Mouse (Mus musculus): ENCODE measurements around the gene 6030408B16Rik. TPM values are rescaled to one million over a fixed set of nuclear protein-coding genes. Genes with fewer than 3 reads are reported as not detected.

The 6030408B16Rik gene
- polyA plus RNA-seq, 1 experiment from 2014 or later = 2.2 TPM

GRCm38 (mm10) chr15:101300128-101300527 is 7.1 kb downstream of the 6030408B16Rik start:
- H3K4me3 ChIP-seq (ENCODE audit: low read depth, low read length) = no peak overlapping the region
- WGBS (ENCODE audit: insufficient replicate concordance) = 33% methylated on average over 6 of the region's 6 CpGs
- no peak overlapping the region for H3K9ac ChIP-seq (ENCODE audit: low read depth, low read length)
- H3K4me1 ChIP-seq (ENCODE audit: control insufficient read depth, insufficient read depth, low read length) = peaks cover 20% of the 10 kb centered on the region
- ATAC-seq (replicated peaks; ENCODE audit: insufficient number of reproducible peaks, low FRiP score, low TSS enrichment) = no peak
- H3K9me3 ChIP-seq (replicated peaks; ENCODE audit: control insufficient read depth, low read length) = no peaks in the 10 kb centered on the region
- no peaks in the 10 kb centered on the region for H3K27me3 ChIP-seq (ENCODE audit: control insufficient read depth, insufficient read depth, low read length)
- no peak overlapping the region for H3K4me2 ChIP-seq
- H3K36me3 ChIP-seq (ENCODE audit: control insufficient read depth, insufficient read depth, low read length) = no peaks in the 10 kb centered on the region
- H3K27ac ChIP-seq (ENCODE audit: low read depth, low read length) = no peak overlapping the region

GRCm38 (mm10) chr15:101302201-101302600 is 9.2 kb downstream of the 6030408B16Rik start:
- no peak overlapping the region for H3K9ac ChIP-seq (ENCODE audit: low read depth, low read length)
- 64% methylated on average over 3 of the region's 3 CpGs for WGBS (ENCODE audit: insufficient replicate concordance)
- no peak overlapping the region for H3K4me3 ChIP-seq (ENCODE audit: low read depth, low read length)
- H3K9me3 ChIP-seq (replicated peaks; ENCODE audit: control insufficient read depth, low read length) = no peaks in the 10 kb centered on the region
- H3K36me3 ChIP-seq (ENCODE audit: control insufficient read depth, insufficient read depth, low read length) = no peaks in the 10 kb centered on the region
- peaks cover 20% of the 10 kb centered on the region for H3K4me1 ChIP-seq (ENCODE audit: control insufficient read depth, insufficient read depth, low read length)
- H3K4me2 ChIP-seq = no peak overlapping the region
- no peak for ATAC-seq (replicated peaks; ENCODE audit: insufficient number of reproducible peaks, low FRiP score, low TSS enrichment)
- H3K27me3 ChIP-seq (ENCODE audit: control insufficient read depth, insufficient read depth, low read length) = no peaks in the 10 kb centered on the region
- no peak overlapping the region for H3K27ac ChIP-seq (ENCODE audit: low read depth, low read length)

GRCm38 (mm10) chr15:101303830-101304229 is 10.8 kb downstream of the 6030408B16Rik start:
- no peaks in the 10 kb centered on the region for H3K36me3 ChIP-seq (ENCODE audit: control insufficient read depth, insufficient read depth, low read length)
- H3K27ac ChIP-seq (ENCODE audit: low read depth, low read length) = no peak overlapping the region
- no peak for ATAC-seq (replicated peaks; ENCODE audit: insufficient number of reproducible peaks, low FRiP score, low TSS enrichment)
- 71% methylated on average over 4 of the region's 4 CpGs for WGBS (ENCODE audit: insufficient replicate concordance)
- H3K9ac ChIP-seq (ENCODE audit: low read depth, low read length) = no peak overlapping the region
- peaks cover 11% of the 10 kb centered on the region for H3K4me1 ChIP-seq (ENCODE audit: control insufficient read depth, insufficient read depth, low read length)
- no peaks in the 10 kb centered on the region for H3K27me3 ChIP-seq (ENCODE audit: control insufficient read depth, insufficient read depth, low read length)
- H3K9me3 ChIP-seq (replicated peaks; ENCODE audit: control insufficient read depth, low read length) = no peaks in the 10 kb centered on the region
- no peak overlapping the region for H3K4me3 ChIP-seq (ENCODE audit: low read depth, low read length)
- no peak overlapping the region for H3K4me2 ChIP-seq

GRCm38 (mm10) chr15:101306459-101306858 is 13.4 kb downstream of the 6030408B16Rik start:
- no peak overlapping the region for H3K4me3 ChIP-seq (ENCODE audit: low read depth, low read length)
- H3K4me1 ChIP-seq (ENCODE audit: control insufficient read depth, insufficient read depth, low read length) = peaks cover 7% of the 10 kb centered on the region
- H3K9ac ChIP-seq (ENCODE audit: low read depth, low read length) = no peak overlapping the region
- no peak overlapping the region for H3K27ac ChIP-seq (ENCODE audit: low read depth, low read length)
- no peaks in the 10 kb centered on the region for H3K36me3 ChIP-seq (ENCODE audit: control insufficient read depth, insufficient read depth, low read length)
- no peak for ATAC-seq (replicated peaks; ENCODE audit: insufficient number of reproducible peaks, low FRiP score, low TSS enrichment)
- WGBS (ENCODE audit: insufficient replicate concordance) = 84% methylated on average over 4 of the region's 4 CpGs
- H3K27me3 ChIP-seq (ENCODE audit: control insufficient read depth, insufficient read depth, low read length) = no peaks in the 10 kb centered on the region
- H3K9me3 ChIP-seq (replicated peaks; ENCODE audit: control insufficient read depth, low read length) = no peaks in the 10 kb centered on the region
- H3K4me2 ChIP-seq = no peak overlapping the region

- WGBS (ENCODE audit: insufficient replicate concordance) = 58% methylated on average over 13 of the region's 13 CpGs
- ATAC-seq (replicated peaks; ENCODE audit: insufficient number of reproducible peaks, low FRiP score, low TSS enrichment) = no peak
- no peaks in the 10 kb centered on the region for H3K9me3 ChIP-seq (replicated peaks; ENCODE audit: control insufficient read depth, low read length)
- H3K9ac ChIP-seq (ENCODE audit: low read depth, low read length) = no peak overlapping the region
- H3K36me3 ChIP-seq (ENCODE audit: control insufficient read depth, insufficient read depth, low read length) = no peaks in the 10 kb centered on the region
- H3K27ac ChIP-seq (ENCODE audit: low read depth, low read length) = no peak overlapping the region
- no peak overlapping the region for H3K4me2 ChIP-seq
- H3K4me3 ChIP-seq (ENCODE audit: low read depth, low read length) = no peak overlapping the region
- peaks cover 7% of the 10 kb centered on the region for H3K4me1 ChIP-seq (ENCODE audit: control insufficient read depth, insufficient read depth, low read length)
- no peaks in the 10 kb centered on the region for H3K27me3 ChIP-seq (ENCODE audit: control insufficient read depth, insufficient read depth, low read length)
Observed at GRCm38 (mm10) chr15:101308440-101309348, 15.7 kb downstream of the 6030408B16Rik start.

GRCm38 (mm10) chr15:101309493-101309892 is 16.5 kb downstream of the 6030408B16Rik start:
- no peak overlapping the region for H3K4me3 ChIP-seq (ENCODE audit: low read depth, low read length)
- H3K4me2 ChIP-seq = no peak overlapping the region
- H3K36me3 ChIP-seq (ENCODE audit: control insufficient read depth, insufficient read depth, low read length) = no peaks in the 10 kb centered on the region
- 36% methylated on average over 5 of the region's 5 CpGs for WGBS (ENCODE audit: insufficient replicate concordance)
- H3K4me1 ChIP-seq (ENCODE audit: control insufficient read depth, insufficient read depth, low read length) = peaks cover 7% of the 10 kb centered on the region
- H3K9me3 ChIP-seq (replicated peaks; ENCODE audit: control insufficient read depth, low read length) = no peaks in the 10 kb centered on the region
- H3K9ac ChIP-seq (ENCODE audit: low read depth, low read length) = no peak overlapping the region
- no peaks in the 10 kb centered on the region for H3K27me3 ChIP-seq (ENCODE audit: control insufficient read depth, insufficient read depth, low read length)
- H3K27ac ChIP-seq (ENCODE audit: low read depth, low read length) = no peak overlapping the region
- ATAC-seq (replicated peaks; ENCODE audit: insufficient number of reproducible peaks, low FRiP score, low TSS enrichment) = no peak

GRCm38 (mm10) chr15:101311087-101311770 is 18.2 kb downstream of the 6030408B16Rik start:
- WGBS (ENCODE audit: insufficient replicate concordance) = 55% methylated on average over 14 of the region's 15 CpGs
- no peaks in the 10 kb centered on the region for H3K27me3 ChIP-seq (ENCODE audit: control insufficient read depth, insufficient read depth, low read length)
- no peak overlapping the region for H3K27ac ChIP-seq (ENCODE audit: low read depth, low read length)
- H3K36me3 ChIP-seq (ENCODE audit: control insufficient read depth, insufficient read depth, low read length) = no peaks in the 10 kb centered on the region
- no peak overlapping the region for H3K9ac ChIP-seq (ENCODE audit: low read depth, low read length)
- H3K4me3 ChIP-seq (ENCODE audit: low read depth, low read length) = no peak overlapping the region
- H3K4me1 ChIP-seq (ENCODE audit: control insufficient read depth, insufficient read depth, low read length) = peaks cover 7% of the 10 kb centered on the region
- H3K4me2 ChIP-seq = no peak overlapping the region
- ATAC-seq (replicated peaks; ENCODE audit: insufficient number of reproducible peaks, low FRiP score, low TSS enrichment) = no peak
- no peaks in the 10 kb centered on the region for H3K9me3 ChIP-seq (replicated peaks; ENCODE audit: control insufficient read depth, low read length)

- Histone ChIP-seq H3K27ac (ENCODE audit: low read depth, low read length) (no peak overlapping the region), H3K4me3 (ENCODE audit: low read depth, low read length) (no peak overlapping the region), H3K36me3 (ENCODE audit: control insufficient read depth, insufficient read depth, low read length) (no peaks in the 10 kb centered on the region), H3K4me1 (ENCODE audit: control insufficient read depth, insufficient read depth, low read length) (peaks cover 13% of the 10 kb centered on the region), H3K27me3 (ENCODE audit: control insufficient read depth, insufficient read depth, low read length) (no peaks in the 10 kb centered on the region), H3K9ac (ENCODE audit: low read depth, low read length) (no peak overlapping the region), H3K4me2 (no peak overlapping the region), H3K9me3 (replicated peaks; ENCODE audit: control insufficient read depth, low read length) (no peaks in the 10 kb centered on the region)
- ATAC-seq (replicated peaks; ENCODE audit: insufficient number of reproducible peaks, low FRiP score, low TSS enrichment) = no peak
- 70% methylated on average over 6 of the region's 6 CpGs for WGBS (ENCODE audit: insufficient replicate concordance)
Observed at GRCm38 (mm10) chr15:101312006-101312405, 19.0 kb downstream of the 6030408B16Rik start.

Data from heart, embryonic 11.5 days (tissue).